Mouse (Mus musculus): ENCODE measurements around the gene Cfc1. TPM values are rescaled to one million over a fixed set of nuclear protein-coding genes. Genes with fewer than 3 reads are reported as not detected.
"Not testable (repeated sequence)": the region's sequence is repeated elsewhere in the genome, so short reads cannot be mapped to it uniquely, and the experiment has no call there.

The Cfc1 gene
- polyA plus RNA-seq, 1 experiment from 2014 or later = 0.16 TPM

GRCm38 (mm10) chr1:34534574-34534973 lies 874 bp upstream of the Cfc1 start:
- 56% methylated on average over 3 of the region's 3 CpGs for WGBS
- not testable (repeated sequence) for H3K27ac ChIP-seq (ENCODE audit: low read depth, low read length); H3K4me3 ChIP-seq (ENCODE audit: low read length); H3K9ac ChIP-seq (ENCODE audit: low read depth, low read length); H3K4me2 ChIP-seq (ENCODE audit: low read length); H3K36me3 ChIP-seq (ENCODE audit: control insufficient read depth, insufficient read depth, low read length); H3K9me3 ChIP-seq (ENCODE audit: control insufficient read depth, low read length); ATAC-seq
- Histone ChIP-seq H3K27me3 (replicated peaks; ENCODE audit: control insufficient read depth, insufficient read depth, low read length) (peaks cover 23% of the 10 kb centered on the region), H3K4me1 (ENCODE audit: control insufficient read depth, insufficient read depth, low read depth, low read length) (peaks cover 11% of the 10 kb centered on the region)

- Histone ChIP-seq H3K27ac (ENCODE audit: low read depth, low read length) (no peak overlapping the region), H3K36me3 (ENCODE audit: control insufficient read depth, insufficient read depth, low read length) (no peaks in the 10 kb centered on the region), H3K27me3 (replicated peaks; ENCODE audit: control insufficient read depth, insufficient read depth, low read length) (peaks cover 23% of the 10 kb centered on the region), H3K9ac (ENCODE audit: low read depth, low read length) (0 out of 2 replicates have a peak overlapping the region, but pooled peaks have one; percentile 38), H3K4me1 (ENCODE audit: control insufficient read depth, insufficient read depth, low read depth, low read length) (peaks cover 11% of the 10 kb centered on the region), H3K9me3 (ENCODE audit: control insufficient read depth, low read length) (no peaks in the 10 kb centered on the region), H3K4me2 (ENCODE audit: low read length) (peak overlapping the region; percentile 65), H3K4me3 (ENCODE audit: low read length) (peak overlapping the region; percentile 33)
- 3% methylated on average over 14 of the region's 14 CpGs for WGBS
- no peak for ATAC-seq
These were observed 881 bp downstream of the Cfc1 start for GRCm38 (mm10) chr1:34536291-34536766.

GRCm38 (mm10) chr1:34536767-34537485 lies 1.5 kb downstream of the Cfc1 start:
- Histone ChIP-seq H3K4me3 (ENCODE audit: low read length) (peak overlapping the region; percentile 33), H3K9me3 (ENCODE audit: control insufficient read depth, low read length) (no peaks in the 10 kb centered on the region), H3K27ac (ENCODE audit: low read depth, low read length) (no peak overlapping the region), H3K27me3 (replicated peaks; ENCODE audit: control insufficient read depth, insufficient read depth, low read length) (peaks cover 23% of the 10 kb centered on the region), H3K36me3 (ENCODE audit: control insufficient read depth, insufficient read depth, low read length) (no peaks in the 10 kb centered on the region), H3K9ac (ENCODE audit: low read depth, low read length) (peak overlapping the region; percentile 38), H3K4me2 (ENCODE audit: low read length) (peak overlapping the region; percentile 65), H3K4me1 (ENCODE audit: control insufficient read depth, insufficient read depth, low read depth, low read length) (peaks cover 11% of the 10 kb centered on the region)
- ATAC-seq = peak; percentile 58
- WGBS = 2% methylated on average over 16 of the region's 16 CpGs

GRCm38 (mm10) chr1:34547074-34547473 lies 11.6 kb downstream of the Cfc1 start:
- WGBS = 79% methylated on average over 1 of the region's 1 CpGs

GRCm38 (mm10) chr1:34553690-34554089 lies 18.2 kb downstream of the Cfc1 start:
- no peak overlapping the region for H3K9ac ChIP-seq (ENCODE audit: low read depth, low read length)
- no peak overlapping the region for H3K27ac ChIP-seq (ENCODE audit: low read depth, low read length)
- no peaks in the 10 kb centered on the region for H3K36me3 ChIP-seq (ENCODE audit: control insufficient read depth, insufficient read depth, low read length)
- ATAC-seq = no peak
- H3K4me1 ChIP-seq (ENCODE audit: control insufficient read depth, insufficient read depth, low read depth, low read length) = no peaks in the 10 kb centered on the region
- H3K9me3 ChIP-seq (ENCODE audit: control insufficient read depth, low read length) = 0 out of 2 replicates have a peak, but pooled peaks cover 3% of the 10 kb centered on the region
- H3K4me3 ChIP-seq (ENCODE audit: low read length) = no peak overlapping the region
- 87% methylated on average over 1 of the region's 1 CpGs for WGBS
- no peaks in the 10 kb centered on the region for H3K27me3 ChIP-seq (replicated peaks; ENCODE audit: control insufficient read depth, insufficient read depth, low read length)
- no peak overlapping the region for H3K4me2 ChIP-seq (ENCODE audit: low read length)

More at GRCm38 (mm10) chr1:34547074-34547473, 11.6 kb downstream of the Cfc1 start:
- H3K9me3 ChIP-seq (ENCODE audit: control insufficient read depth, low read length) = 0 out of 2 replicates have a peak, but pooled peaks cover 3% of the 10 kb centered on the region
- no peak overlapping the region for H3K27ac ChIP-seq (ENCODE audit: low read depth, low read length)
- no peak overlapping the region for H3K9ac ChIP-seq (ENCODE audit: low read depth, low read length)
- H3K4me1 ChIP-seq (ENCODE audit: control insufficient read depth, insufficient read depth, low read depth, low read length) = no peaks in the 10 kb centered on the region
- no peaks in the 10 kb centered on the region for H3K36me3 ChIP-seq (ENCODE audit: control insufficient read depth, insufficient read depth, low read length)
- no peak for ATAC-seq
- H3K4me3 ChIP-seq (ENCODE audit: low read length) = no peak overlapping the region
- no peak overlapping the region for H3K4me2 ChIP-seq (ENCODE audit: low read length)
- H3K27me3 ChIP-seq (replicated peaks; ENCODE audit: control insufficient read depth, insufficient read depth, low read length) = no peaks in the 10 kb centered on the region

- H3K4me3 ChIP-seq (ENCODE audit: low read length) = no peak overlapping the region
- H3K27me3 ChIP-seq (replicated peaks; ENCODE audit: control insufficient read depth, insufficient read depth, low read length) = no peaks in the 10 kb centered on the region
- no peak overlapping the region for H3K4me2 ChIP-seq (ENCODE audit: low read length)
- H3K27ac ChIP-seq (ENCODE audit: low read depth, low read length) = no peak overlapping the region
- 89% methylated on average over 7 of the region's 7 CpGs for WGBS
- no peak overlapping the region for H3K9ac ChIP-seq (ENCODE audit: low read depth, low read length)
- no peak for ATAC-seq
- no peaks in the 10 kb centered on the region for H3K9me3 ChIP-seq (ENCODE audit: control insufficient read depth, low read length)
- H3K4me1 ChIP-seq (ENCODE audit: control insufficient read depth, insufficient read depth, low read depth, low read length) = no peaks in the 10 kb centered on the region
- no peaks in the 10 kb centered on the region for H3K36me3 ChIP-seq (ENCODE audit: control insufficient read depth, insufficient read depth, low read length)
These were observed 18.8 kb downstream of the Cfc1 start for GRCm38 (mm10) chr1:34554275-34554674.

GRCm38 (mm10) chr1:34560843-34561242 lies 25.4 kb downstream of the Cfc1 start, which contains the start of gene Prss40:
Prss40 (minus strand) TSS chr1:34560943.
- H3K27me3 ChIP-seq (replicated peaks; ENCODE audit: control insufficient read depth, insufficient read depth, low read length) = no peaks in the 10 kb centered on the region
- H3K36me3 ChIP-seq (ENCODE audit: control insufficient read depth, insufficient read depth, low read length) = no peaks in the 10 kb centered on the region
- H3K4me3 ChIP-seq (ENCODE audit: low read length) = no peak within 1 kb of the TSS
- no peak within 1 kb of the TSS for H3K4me2 ChIP-seq (ENCODE audit: low read length)
- H3K4me1 ChIP-seq (ENCODE audit: control insufficient read depth, insufficient read depth, low read depth, low read length) = no peaks in the 10 kb centered on the region
- 89% methylated on average over 15 of the region's 15 CpGs for WGBS
- H3K27ac ChIP-seq (ENCODE audit: low read depth, low read length) = no peak within 1 kb of the TSS
- no peaks in the 10 kb centered on the region for H3K9me3 ChIP-seq (ENCODE audit: control insufficient read depth, low read length)
- ATAC-seq = no peak
- H3K9ac ChIP-seq (ENCODE audit: low read depth, low read length) = no peak within 1 kb of the TSS

GRCm38 (mm10) chr1:34564383-34565045 lies 29.1 kb downstream of the Cfc1 start:
- ATAC-seq = no peak
- no peaks in the 10 kb centered on the region for H3K4me1 ChIP-seq (ENCODE audit: control insufficient read depth, insufficient read depth, low read depth, low read length)
- WGBS = 84% methylated on average over 8 of the region's 8 CpGs
- no peak overlapping the region for H3K4me2 ChIP-seq (ENCODE audit: low read length)
- no peak overlapping the region for H3K4me3 ChIP-seq (ENCODE audit: low read length)
- H3K36me3 ChIP-seq (ENCODE audit: control insufficient read depth, insufficient read depth, low read length) = no peaks in the 10 kb centered on the region
- H3K27me3 ChIP-seq (replicated peaks; ENCODE audit: control insufficient read depth, insufficient read depth, low read length) = no peaks in the 10 kb centered on the region
- H3K27ac ChIP-seq (ENCODE audit: low read depth, low read length) = no peak overlapping the region
- H3K9ac ChIP-seq (ENCODE audit: low read depth, low read length) = no peak overlapping the region
- H3K9me3 ChIP-seq (ENCODE audit: control insufficient read depth, low read length) = no peaks in the 10 kb centered on the region

- Histone ChIP-seq H3K9ac (ENCODE audit: low read depth, low read length) (no peak overlapping the region), H3K27ac (ENCODE audit: low read depth, low read length) (no peak overlapping the region), H3K4me2 (ENCODE audit: low read length) (no peak overlapping the region), H3K36me3 (ENCODE audit: control insufficient read depth, insufficient read depth, low read length) (no peaks in the 10 kb centered on the region), H3K4me1 (ENCODE audit: control insufficient read depth, insufficient read depth, low read depth, low read length) (no peaks in the 10 kb centered on the region), H3K27me3 (replicated peaks; ENCODE audit: control insufficient read depth, insufficient read depth, low read length) (no peaks in the 10 kb centered on the region), H3K9me3 (ENCODE audit: control insufficient read depth, low read length) (no peaks in the 10 kb centered on the region), H3K4me3 (ENCODE audit: low read length) (no peak overlapping the region)
- 88% methylated on average over 2 of the region's 2 CpGs for WGBS
- no peak for ATAC-seq
These were observed 32.7 kb downstream of the Cfc1 start for GRCm38 (mm10) chr1:34568120-34568519.

All from hindbrain, embryonic 16.5 days (tissue).